Mouse (Mus musculus) olfactory bulb, adult 2 months (tissue): Measurements from ENCODE around the gene Otud7a. TPM values are rescaled to one million over a fixed set of nuclear protein-coding genes. Genes with fewer than 3 reads are reported as not detected.
A peak's percentile ranks its signal among the peaks of the same experiment; 100 is the strongest.

Experiments
- H3K27ac ChIP-seq: fragments of 200-500 bp; 2 replicates; pipeline ENCODE4 v1.5.1; 2012; ENCODE audit warnings: low read depth, low read length; ENCODE audit not compliant: insufficient read depth
- H3K4me1 ChIP-seq: fragments of 200-500 bp; 2 replicates; pipeline ENCODE4 v1.6.1; 2012; ENCODE audit warnings: low read length; ENCODE audit not compliant: control insufficient read depth, insufficient read depth
- H3K4me3 ChIP-seq: fragments of 200-500 bp; 2 replicates; pipeline ENCODE4 v1.5.1; 2012; ENCODE audit warnings: mild to moderate bottlenecking, low read depth, low read length, moderate library complexity; ENCODE audit not compliant: insufficient read depth
- CTCF ChIP-seq: fragments of 200-500 bp; IDR thresholded peaks from 2 replicates; pipeline ENCODE4 v1.5.1; 2012; ENCODE audit warnings: low read depth, mild to moderate bottlenecking, low read length, moderate library complexity; ENCODE audit not compliant: insufficient read depth
- POLR2A ChIP-seq: fragments of 200-500 bp; IDR thresholded peaks from 2 replicates; pipeline ENCODE4 v1.6.1; 2012; ENCODE audit warnings: mild to moderate bottlenecking, low read depth, low read length, moderate library complexity; ENCODE audit not compliant: insufficient read depth
- WGBS: fragments of 180-500 bp; shearing (Covaris S2); methylation state at CpG from one replicate; pipeline ENCODE4 v1.1.7; 2018; 5-methylcytosine and 5-hydroxymethylcytosine counted together
- polyA plus RNA-seq: library from polyadenylated mRNA; stranded (reverse); fragments of >200 nt; gene quantifications from 2 replicates; pipeline ENCODE4 v1.2.4, GENCODE M21; 2012; ENCODE audit warnings: low replicate concordance; ENCODE audit not compliant: missing spikeins, insufficient read depth, insufficient read length

Otud7a gene
- polyA plus RNA-seq, 1 experiment = not detected

DNA sequence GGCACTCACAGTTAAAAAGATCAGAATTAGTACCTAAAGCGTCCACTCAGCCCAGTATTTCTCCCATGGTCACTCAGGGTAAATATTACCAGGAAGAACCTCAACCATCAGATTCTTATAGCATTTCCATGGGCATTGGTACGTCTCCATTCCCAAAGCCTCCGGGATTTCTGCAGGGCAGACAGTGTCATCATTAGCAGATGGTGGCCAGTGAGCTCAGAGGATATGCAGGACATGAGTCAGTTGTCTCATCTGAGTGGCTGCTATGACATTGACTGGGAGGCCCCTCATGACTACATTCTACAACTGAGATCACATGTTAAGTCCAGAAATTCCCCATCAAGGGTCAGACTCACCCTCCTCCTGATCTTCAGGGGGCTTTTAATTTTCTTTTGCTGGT is 78.5 kb downstream of the Otud7a start:
- Histone ChIP-seq H3K4me1 (no peaks in the 10 kb centered on the region; the same call in 1 of the 2 replicates), H3K4me3 (no peak overlapping the region), H3K27ac (no peak overlapping the region)
- TF ChIP-seq CTCF (no peak), POLR2A (no peak)
- whole genome bisulfite sequencing = 97% methylated on average over 3 of the region's 3 CpGs

- no peak overlapping the region for H3K4me3 ChIP-seq
- peaks cover 2% of the 10 kb centered on the region for H3K4me1 ChIP-seq
- no peak overlapping the region for H3K27ac ChIP-seq
- TF ChIP-seq CTCF = no peak
- TF ChIP-seq POLR2A = no peak
- WGBS = 67% methylated on average over 4 of the region's 4 CpGs
Measured at GRCm38 (mm10) chr7:63540293-63540692, 95.7 kb downstream of the Otud7a start.

GRCm38 (mm10) chr7:63554457-63554856 is 109.9 kb downstream of the Otud7a start:
- peaks cover 8% of the 10 kb centered on the region for H3K4me1 ChIP-seq
- H3K27ac ChIP-seq = 0 out of 2 replicates have a peak overlapping the region, but pooled peaks have one; percentile 5
- no peak overlapping the region for H3K4me3 ChIP-seq
- TF ChIP-seq POLR2A (no peak), CTCF (no peak)
- 36% methylated on average over 1 of the region's 1 CpGs for WGBS

- H3K4me3 ChIP-seq = no peak overlapping the region
- WGBS = 43% methylated on average over 5 of the region's 5 CpGs
- peaks cover 8% of the 10 kb centered on the region for H3K4me1 ChIP-seq
- no peak overlapping the region for H3K27ac ChIP-seq
- TF ChIP-seq POLR2A (no peak), CTCF (no peak)
Measured at GRCm38 (mm10) chr7:63556324-63556723, 111.8 kb downstream of the Otud7a start.

DNA sequence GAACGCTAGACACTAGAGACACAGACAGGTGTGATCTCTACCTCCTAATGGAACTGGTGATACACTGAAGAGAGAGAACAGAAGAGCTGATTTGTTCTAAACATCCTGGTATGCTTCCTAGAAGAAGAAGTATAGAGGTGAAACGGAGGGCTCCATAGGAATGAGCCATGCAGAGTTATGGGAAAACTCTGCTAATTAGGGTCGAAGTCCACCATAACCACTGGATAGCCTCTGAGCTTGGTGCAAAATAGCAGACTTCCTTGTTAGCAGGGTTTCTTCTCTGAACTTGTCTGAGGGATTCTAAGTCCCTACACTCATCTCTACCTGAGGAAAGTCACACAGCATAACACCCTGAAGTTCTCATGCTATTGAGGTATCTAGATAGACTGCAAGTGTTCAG is 114.4 kb downstream of the Otud7a start:
- Histone ChIP-seq H3K27ac (no peak overlapping the region), H3K4me3 (no peak overlapping the region)
- TF ChIP-seq CTCF (no peak), POLR2A (no peak)

DNA sequence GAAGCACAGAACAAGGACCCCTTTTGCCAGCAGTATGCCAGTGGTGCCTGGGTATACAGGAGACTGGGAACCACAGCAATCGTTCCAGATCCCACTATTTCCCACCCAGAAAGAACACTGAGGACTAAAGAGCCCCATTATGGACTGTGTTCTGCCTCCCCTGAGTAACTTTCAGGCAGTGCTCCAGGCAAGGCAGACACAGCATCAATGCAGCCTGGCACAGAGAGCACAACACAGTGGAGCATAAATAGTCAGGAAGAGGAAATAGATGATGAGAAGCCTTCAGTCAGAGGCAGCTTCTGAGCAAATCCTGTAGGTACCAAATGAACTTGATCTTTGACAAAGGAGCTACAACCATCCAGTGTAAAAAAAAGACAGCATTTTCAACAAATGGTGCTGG is 115.1 kb downstream of the Otud7a start:
- H3K27ac ChIP-seq = no peak overlapping the region
- TF ChIP-seq POLR2A (no peak), CTCF (no peak)
- peaks cover 4% of the 10 kb centered on the region for H3K4me1 ChIP-seq

More for the DNA sequence above, 114.4 kb downstream of the Otud7a start:
- peaks cover 8% of the 10 kb centered on the region for H3K4me1 ChIP-seq
- 85% methylated on average over 3 of the region's 3 CpGs for WGBS

DNA sequence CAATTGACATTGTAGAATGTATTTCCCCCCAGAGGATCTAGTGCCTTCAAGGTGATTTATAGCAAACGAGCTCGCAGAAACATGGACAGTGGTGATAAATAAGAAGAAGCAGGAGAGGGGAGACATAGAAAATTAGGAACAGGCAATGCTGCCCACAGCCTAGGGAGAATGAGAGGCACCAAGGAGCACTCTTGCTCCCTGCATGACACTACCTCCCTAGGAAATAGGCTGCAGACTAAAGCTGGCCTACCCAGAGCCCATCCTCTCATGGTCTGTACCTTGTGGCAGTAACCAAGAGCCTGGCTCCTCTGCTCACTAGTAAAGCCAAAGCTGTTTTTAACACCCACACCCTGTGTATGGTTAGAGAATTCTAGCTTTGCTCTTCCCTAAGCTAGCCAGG is 138.8 kb downstream of the Otud7a start:
- TF ChIP-seq POLR2A (no peak), CTCF (no peak)
- 88% methylated on average over 2 of the region's 2 CpGs for WGBS
- no peak overlapping the region for H3K27ac ChIP-seq

More for the DNA sequence above, 115.1 kb downstream of the Otud7a start:
- WGBS = 24% methylated on average over 1 of the region's 1 CpGs
- H3K4me3 ChIP-seq = no peak overlapping the region

GRCm38 (mm10) chr7:63586184-63586870 is 141.8 kb downstream of the Otud7a start:
- Histone ChIP-seq H3K27ac (no peak overlapping the region), H3K4me1 (no peaks in the 10 kb centered on the region), H3K4me3 (no peak overlapping the region)
- 78% methylated on average over 2 of the region's 2 CpGs for WGBS
- TF ChIP-seq CTCF (no peak), POLR2A (no peak)

More for the DNA sequence above, 138.8 kb downstream of the Otud7a start:
- H3K4me3 ChIP-seq = no peak overlapping the region
- H3K4me1 ChIP-seq = no peaks in the 10 kb centered on the region

DNA sequence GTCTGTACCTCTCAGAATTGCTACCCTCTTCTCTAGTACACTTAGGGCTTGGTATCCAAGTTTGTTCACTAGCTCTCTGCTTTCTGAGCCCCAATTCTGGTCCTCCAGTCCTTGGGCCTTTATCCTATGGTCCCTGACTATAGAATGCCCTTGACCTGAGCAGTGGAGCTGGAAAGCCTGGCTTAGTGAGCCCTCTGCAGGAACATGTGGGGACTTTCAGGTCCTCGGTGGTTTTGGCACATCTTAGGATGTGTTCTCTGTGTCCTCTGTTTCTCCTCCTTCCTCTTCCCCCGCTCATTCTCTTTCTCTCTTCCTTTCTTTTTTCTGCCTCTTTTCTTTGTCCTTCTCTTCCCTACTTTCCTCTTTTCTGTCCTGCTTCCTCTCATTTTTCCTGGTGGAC is 145.8 kb downstream of the Otud7a start:
- no peaks in the 10 kb centered on the region for H3K4me1 ChIP-seq
- H3K27ac ChIP-seq = no peak overlapping the region
- TF ChIP-seq POLR2A = no peak
- no peak for TF ChIP-seq CTCF
- no peak overlapping the region for H3K4me3 ChIP-seq
- WGBS = 72% methylated on average over 2 of the region's 2 CpGs
